Mouse (Mus musculus): ENCODE results near the gene Traf7. TPM values are rescaled to one million over a fixed set of nuclear protein-coding genes. Genes with fewer than 3 reads are reported as not detected.

Traf7 gene
- polyA plus RNA-seq, 1 experiment from 2014 or later: 102 TPM

- Histone ChIP-seq H3K9me3 (ENCODE audit: control insufficient read depth, low read length) (no peaks in the 10 kb centered on the region), H3K27ac (replicated peaks; ENCODE audit: low read depth, low read length) (no peak overlapping the region), H3K27me3 (ENCODE audit: control insufficient read depth, insufficient read depth, low read length) (no peaks in the 10 kb centered on the region), H3K4me2 (ENCODE audit: low read depth, severe bottlenecking) (no peak overlapping the region), H3K36me3 (ENCODE audit: control insufficient read depth, insufficient read depth, low read length) (no peaks in the 10 kb centered on the region), H3K4me3 (ENCODE audit: low read depth, low read length) (no peak overlapping the region), H3K4me1 (ENCODE audit: control insufficient read depth, insufficient read depth, low read length) (no peaks in the 10 kb centered on the region), H3K9ac (ENCODE audit: low read length) (no peak overlapping the region)
- ATAC-seq (ENCODE audit: insufficient number of reproducible peaks, low FRiP score, low TSS enrichment, low read depth) (no peak), DNase-seq (ENCODE audit: low spot score) (no peak)
- 60% methylated on average over 6 of the region's 6 CpGs for WGBS
Observed at GRCm38 (mm10) chr17:24463374-24464133, 64.2 kb downstream of the Traf7 start.

- no peak overlapping the region for H3K9ac ChIP-seq (ENCODE audit: low read length)
- H3K9me3 ChIP-seq (ENCODE audit: control insufficient read depth, low read length): no peaks in the 10 kb centered on the region
- DNase-seq (ENCODE audit: low spot score) (no peak), ATAC-seq (ENCODE audit: insufficient number of reproducible peaks, low FRiP score, low TSS enrichment, low read depth) (no peak)
- no peaks in the 10 kb centered on the region for H3K27me3 ChIP-seq (ENCODE audit: control insufficient read depth, insufficient read depth, low read length)
- no peak overlapping the region for H3K4me3 ChIP-seq (ENCODE audit: low read depth, low read length)
- no peak overlapping the region for H3K27ac ChIP-seq (replicated peaks; ENCODE audit: low read depth, low read length)
- H3K4me1 ChIP-seq (ENCODE audit: control insufficient read depth, insufficient read depth, low read length): no peaks in the 10 kb centered on the region
- H3K4me2 ChIP-seq (ENCODE audit: low read depth, severe bottlenecking): no peak overlapping the region
- WGBS: 91% methylated on average over 1 of the region's 1 CpGs
- H3K36me3 ChIP-seq (ENCODE audit: control insufficient read depth, insufficient read depth, low read length): no peaks in the 10 kb centered on the region
Observed at GRCm38 (mm10) chr17:24462932-24463331, 64.8 kb downstream of the Traf7 start.

GRCm38 (mm10) chr17:24461580-24461979, 66.2 kb downstream of the Traf7 start:
- H3K4me1 ChIP-seq (ENCODE audit: control insufficient read depth, insufficient read depth, low read length): no peaks in the 10 kb centered on the region
- H3K4me3 ChIP-seq (ENCODE audit: low read depth, low read length): no peak overlapping the region
- no peaks in the 10 kb centered on the region for H3K27me3 ChIP-seq (ENCODE audit: control insufficient read depth, insufficient read depth, low read length)
- H3K36me3 ChIP-seq (ENCODE audit: control insufficient read depth, insufficient read depth, low read length): no peaks in the 10 kb centered on the region
- H3K4me2 ChIP-seq (ENCODE audit: low read depth, severe bottlenecking): no peak overlapping the region
- whole genome bisulfite sequencing: 65% methylated on average over 2 of the region's 2 CpGs
- ATAC-seq (ENCODE audit: insufficient number of reproducible peaks, low FRiP score, low TSS enrichment, low read depth) (no peak), DNase-seq (ENCODE audit: low spot score) (no peak)
- no peaks in the 10 kb centered on the region for H3K9me3 ChIP-seq (ENCODE audit: control insufficient read depth, low read length)
- H3K27ac ChIP-seq (replicated peaks; ENCODE audit: low read depth, low read length): no peak overlapping the region
- H3K9ac ChIP-seq (ENCODE audit: low read length): no peak overlapping the region

Other genes starting within 250 kb of the Traf7 start
- not detected in 2 replicates for gene Abca17, start 176.9 kb downstream of the Traf7 start, polyA plus RNA-seq (2014; fragmentation: Nextera tagmentation; extraction: Ambion mirVana)
- 3.0 and 4.0 TPM in 2 replicates for gene Abca3, start 176.0 kb downstream of the Traf7 start, polyA plus RNA-seq (2014; fragmentation: Nextera tagmentation; extraction: Ambion mirVana)
- gene Rnps1, start 113.4 kb downstream of the Traf7 start, polyA plus RNA-seq (2014; fragmentation: Nextera tagmentation; extraction: Ambion mirVana): 409 and 410 TPM in 2 replicates
- gene Eci1, start 101.3 kb downstream of the Traf7 start, polyA plus RNA-seq (2014; fragmentation: Nextera tagmentation; extraction: Ambion mirVana): 90.0 and 91.7 TPM in 2 replicates
- 1.7 and 2.4 TPM in 2 replicates for gene Dnase1l2, start 84.8 kb downstream of the Traf7 start, polyA plus RNA-seq (2014; fragmentation: Nextera tagmentation; extraction: Ambion mirVana)
- 23.9 and 26.3 TPM in 2 replicates for gene E4f1, start 57.6 kb downstream of the Traf7 start, polyA plus RNA-seq (2014; fragmentation: Nextera tagmentation; extraction: Ambion mirVana)
- gene Pgp, start 57.5 kb downstream of the Traf7 start, polyA plus RNA-seq (2014; fragmentation: Nextera tagmentation; extraction: Ambion mirVana): 64.1 and 67.3 TPM in 2 replicates
- gene Bricd5, start 54.1 kb downstream of the Traf7 start, polyA plus RNA-seq (2014; fragmentation: Nextera tagmentation; extraction: Ambion mirVana): 0.21 and 0.51 TPM in 2 replicates
- gene Mlst8, start 48.9 kb downstream of the Traf7 start, polyA plus RNA-seq (2014; fragmentation: Nextera tagmentation; extraction: Ambion mirVana): 30.3 and 36.2 TPM in 2 replicates
- 2.3 and 2.5 TPM in 2 replicates for gene Caskin1, start 39.3 kb downstream of the Traf7 start, polyA plus RNA-seq (2014; fragmentation: Nextera tagmentation; extraction: Ambion mirVana)
- 1.8 and 3.1 TPM in 2 replicates for gene Rab26, start 6.3 kb upstream of the Traf7 start, polyA plus RNA-seq (2014; fragmentation: Nextera tagmentation; extraction: Ambion mirVana)
- gene Pkd1, start 21.9 kb upstream of the Traf7 start, polyA plus RNA-seq (2014; fragmentation: Nextera tagmentation; extraction: Ambion mirVana): 20.8 and 22.5 TPM in 2 replicates
- gene Tsc2, start 104.7 kb upstream of the Traf7 start, polyA plus RNA-seq (2014; fragmentation: Nextera tagmentation; extraction: Ambion mirVana): 62.7 and 66.8 TPM in 2 replicates
- gene Nthl1, start 104.7 kb upstream of the Traf7 start, polyA plus RNA-seq (2014; fragmentation: Nextera tagmentation; extraction: Ambion mirVana): 19.5 and 23.2 TPM in 2 replicates
- gene Slc9a3r2, start 122.4 kb upstream of the Traf7 start, polyA plus RNA-seq (2014; fragmentation: Nextera tagmentation; extraction: Ambion mirVana): 59.3 and 60.4 TPM in 2 replicates
- gene Npw, start 130.5 kb upstream of the Traf7 start, polyA plus RNA-seq (2014; fragmentation: Nextera tagmentation; extraction: Ambion mirVana): 0.31 and 0.54 TPM in 2 replicates
- 36.3 and 42.0 TPM in 2 replicates for gene Zfp598, start 141.7 kb upstream of the Traf7 start, polyA plus RNA-seq (2014; fragmentation: Nextera tagmentation; extraction: Ambion mirVana)
- gene Syngr3, start 162.0 kb upstream of the Traf7 start, polyA plus RNA-seq (2014; fragmentation: Nextera tagmentation; extraction: Ambion mirVana): 6.6 and 6.9 TPM in 2 replicates
- gene Gfer, start 168.2 kb upstream of the Traf7 start, polyA plus RNA-seq (2014; fragmentation: Nextera tagmentation; extraction: Ambion mirVana): 53.0 and 63.3 TPM in 2 replicates
- 1.5 and 1.7 TPM in 2 replicates for gene Noxo1, start 168.3 kb upstream of the Traf7 start, polyA plus RNA-seq (2014; fragmentation: Nextera tagmentation; extraction: Ambion mirVana)
- gene Tbl3, start 179.7 kb upstream of the Traf7 start, polyA plus RNA-seq (2014; fragmentation: Nextera tagmentation; extraction: Ambion mirVana): 120 and 121 TPM in 2 replicates
- gene Rnf151, start 190.1 kb upstream of the Traf7 start, polyA plus RNA-seq (2014; fragmentation: Nextera tagmentation; extraction: Ambion mirVana): 0.16 TPM in 1 of 2 replicates, not detected in the other
- 1,548 and 1,633 TPM in 2 replicates for gene Rps2, start 190.2 kb upstream of the Traf7 start, polyA plus RNA-seq (2014; fragmentation: Nextera tagmentation; extraction: Ambion mirVana)
- gene Ndufb10, start 196.5 kb upstream of the Traf7 start, polyA plus RNA-seq (2014; fragmentation: Nextera tagmentation; extraction: Ambion mirVana): 211 and 216 TPM in 2 replicates
- not detected in 2 replicates for gene Rpl3l, start 199.9 kb upstream of the Traf7 start, polyA plus RNA-seq (2014; fragmentation: Nextera tagmentation; extraction: Ambion mirVana)
- gene Msrb1, start 208.7 kb upstream of the Traf7 start, polyA plus RNA-seq (2014; fragmentation: Nextera tagmentation; extraction: Ambion mirVana): 24.9 and 27.0 TPM in 2 replicates
- 3.1 and 3.4 TPM in 2 replicates for gene Hs3st6, start 225.1 kb upstream of the Traf7 start, polyA plus RNA-seq (2014; fragmentation: Nextera tagmentation; extraction: Ambion mirVana)